Mouse (Mus musculus) limb, embryonic 15.5 days (tissue): ENCODE data around the gene Skap1. TPM values are rescaled to one million over a fixed set of nuclear protein-coding genes. Genes with fewer than 3 reads are reported as not detected.

ENCODE experiments used
- ATAC-seq: fragments of 200-750 bp; cut with Nextera tagmentation; 2 replicates; pipeline ENCODE4 v1.8.0; 2017; ENCODE audit warnings: low read depth, moderate TSS enrichment; ENCODE audit not compliant: insufficient number of reproducible peaks, low FRiP score, low TSS enrichment
- H3K27ac ChIP-seq: fragments of 300-500 bp; sonication (generic); 2 replicates; pipeline ENCODE4 v1.5.1; 2015; ENCODE audit warnings: moderate library complexity, mild to moderate bottlenecking, inconsistent platforms
- H3K27me3 ChIP-seq: fragments of 300-500 bp; sonication (generic); 2 replicates; pipeline ENCODE4 v1.6.1; 2015; ENCODE audit warnings: inconsistent platforms
- H3K36me3 ChIP-seq: fragments of 300-500 bp; sonication (generic); 2 replicates; pipeline ENCODE4 v1.6.1; 2015; ENCODE audit warnings: inconsistent platforms
- H3K4me1 ChIP-seq: fragments of 300-500 bp; sonication (generic); 2 replicates; pipeline ENCODE4 v1.6.1; 2015; ENCODE audit warnings: inconsistent platforms
- H3K4me2 ChIP-seq: fragments of 300-500 bp; sonication (generic); 2 replicates; pipeline ENCODE4 v1.6.1; 2015; ENCODE audit warnings: mild to moderate bottlenecking, inconsistent platforms
- H3K4me3 ChIP-seq: fragments of 300-500 bp; sonication (generic); 2 replicates; pipeline ENCODE4 v1.5.1; 2015; ENCODE audit warnings: mild to moderate bottlenecking, inconsistent platforms
- H3K9ac ChIP-seq: fragments of 300-500 bp; sonication (generic); 2 replicates; pipeline ENCODE4 v1.6.1; 2015; ENCODE audit warnings: inconsistent platforms
- H3K9me3 ChIP-seq: fragments of 300-500 bp; sonication (generic); 2 replicates; pipeline ENCODE4 v1.6.1; 2016; ENCODE audit warnings: inconsistent platforms
- WGBS: fragments of 180-500 bp; shearing (Covaris S2); methylation state at CpG from one replicate; pipeline ENCODE4 v1.1.7; 2015; 5-methylcytosine and 5-hydroxymethylcytosine counted together
- polyA plus RNA-seq: library from polyadenylated mRNA; unstranded; fragments of >200 nt; fragmentation: Nextera tagmentation; extraction: Ambion mirVana; gene quantifications from 2 replicates; pipeline ENCODE4 v1.2.1, GENCODE M21; 2015

The Skap1 gene
- polyA plus RNA-seq, 1 experiment from 2014 or later, result 2.7 TPM

GRCm38 (mm10) chr11:96741995-96742394 is 277.6 kb downstream of the Skap1 start:
- Histone ChIP-seq H3K4me1 (no peaks in the 10 kb centered on the region), H3K9ac (no peak overlapping the region), H3K36me3 (no peaks in the 10 kb centered on the region), H3K9me3 (no peaks in the 10 kb centered on the region), H3K27me3 (peaks cover 69% of the 10 kb centered on the region), H3K4me2 (no peak overlapping the region), H3K4me3 (no peak overlapping the region), H3K27ac (no peak overlapping the region)
- ATAC-seq, result no peak
- WGBS, result 10% methylated on average over 12 of the region's 12 CpGs

- H3K36me3 ChIP-seq, result no peaks in the 10 kb centered on the region
- no peak overlapping the region for H3K27ac ChIP-seq
- no peak overlapping the region for H3K4me3 ChIP-seq
- no peak for ATAC-seq
- no peaks in the 10 kb centered on the region for H3K9me3 ChIP-seq
- H3K4me2 ChIP-seq, result no peak overlapping the region
- peaks cover 65% of the 10 kb centered on the region for H3K27me3 ChIP-seq
- no peak overlapping the region for H3K9ac ChIP-seq
- H3K4me1 ChIP-seq, result no peaks in the 10 kb centered on the region
- 44% methylated on average over 11 of the region's 11 CpGs for WGBS
These were observed 278.6 kb downstream of the Skap1 start for GRCm38 (mm10) chr11:96743000-96743399.

GRCm38 (mm10) chr11:96743891-96744290 is 279.5 kb downstream of the Skap1 start:
- ATAC-seq, result no peak

GRCm38 (mm10) chr11:96746648-96747047 is 282.3 kb downstream of the Skap1 start:
- H3K4me3 ChIP-seq, result no peak overlapping the region
- H3K27ac ChIP-seq, result no peak overlapping the region
- 59% methylated on average over 6 of the region's 6 CpGs for WGBS
- H3K9ac ChIP-seq, result no peak overlapping the region
- H3K27me3 ChIP-seq, result peaks cover 38% of the 10 kb centered on the region
- no peaks in the 10 kb centered on the region for H3K4me1 ChIP-seq
- H3K36me3 ChIP-seq, result no peaks in the 10 kb centered on the region
- no peak for ATAC-seq
- H3K4me2 ChIP-seq, result no peak overlapping the region
- no peaks in the 10 kb centered on the region for H3K9me3 ChIP-seq

More at GRCm38 (mm10) chr11:96743891-96744290, 279.5 kb downstream of the Skap1 start:
- 73% methylated on average over 4 of the region's 4 CpGs for WGBS
- Histone ChIP-seq H3K9ac (no peak overlapping the region), H3K27me3 (peaks cover 59% of the 10 kb centered on the region), H3K4me3 (no peak overlapping the region), H3K4me1 (no peaks in the 10 kb centered on the region), H3K9me3 (no peaks in the 10 kb centered on the region), H3K4me2 (no peak overlapping the region), H3K27ac (no peak overlapping the region), H3K36me3 (no peaks in the 10 kb centered on the region)

DNA sequence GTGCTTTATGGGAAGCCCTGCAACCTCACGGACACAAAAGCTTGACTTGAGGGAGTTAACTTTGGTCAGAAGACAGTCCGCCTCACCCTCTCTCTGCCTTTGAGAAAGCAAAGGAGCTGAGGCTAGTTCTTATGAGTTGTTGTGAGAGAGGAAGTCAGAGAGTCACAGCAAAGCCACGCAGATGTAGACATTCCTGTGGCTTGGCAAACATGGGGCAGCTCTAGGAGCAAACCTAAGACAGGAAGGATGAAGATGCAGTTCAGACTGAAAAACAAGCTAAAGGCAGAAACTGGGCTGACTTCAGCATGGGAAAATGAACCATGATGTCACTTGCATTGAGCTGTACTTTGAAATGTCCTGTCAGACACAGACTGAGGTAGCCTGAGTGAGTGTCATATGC is 283.2 kb downstream of the Skap1 start:
- H3K9ac ChIP-seq, result no peak overlapping the region
- H3K4me1 ChIP-seq, result no peaks in the 10 kb centered on the region
- peaks cover 29% of the 10 kb centered on the region for H3K27me3 ChIP-seq
- no peak overlapping the region for H3K4me3 ChIP-seq
- no peak overlapping the region for H3K27ac ChIP-seq
- no peak overlapping the region for H3K4me2 ChIP-seq
- no peaks in the 10 kb centered on the region for H3K9me3 ChIP-seq
- 39% methylated on average over 3 of the region's 3 CpGs for WGBS
- no peak for ATAC-seq
- no peaks in the 10 kb centered on the region for H3K36me3 ChIP-seq

GRCm38 (mm10) chr11:96755298-96755697 is 290.9 kb downstream of the Skap1 start:
- 93% methylated on average over 2 of the region's 2 CpGs for WGBS
- peaks cover 5% of the 10 kb centered on the region; the same call in 1 of the 2 replicates for H3K27me3 ChIP-seq
- no peaks in the 10 kb centered on the region for H3K4me1 ChIP-seq
- no peaks in the 10 kb centered on the region for H3K36me3 ChIP-seq
- ATAC-seq, result no peak
- H3K9ac ChIP-seq, result no peak overlapping the region
- H3K9me3 ChIP-seq, result no peaks in the 10 kb centered on the region
- H3K4me2 ChIP-seq, result no peak overlapping the region
- H3K4me3 ChIP-seq, result no peak overlapping the region
- no peak overlapping the region for H3K27ac ChIP-seq

- peaks cover 5% of the 10 kb centered on the region; the same call in 1 of the 2 replicates for H3K27me3 ChIP-seq
- H3K4me2 ChIP-seq, result no peak overlapping the region
- H3K36me3 ChIP-seq, result no peaks in the 10 kb centered on the region
- ATAC-seq, result no peak
- 47% methylated on average over 4 of the region's 4 CpGs for WGBS
- no peaks in the 10 kb centered on the region for H3K4me1 ChIP-seq
- H3K27ac ChIP-seq, result no peak overlapping the region
- H3K4me3 ChIP-seq, result no peak overlapping the region
- H3K9me3 ChIP-seq, result no peaks in the 10 kb centered on the region
- no peak overlapping the region for H3K9ac ChIP-seq
These were observed 293.0 kb downstream of the Skap1 start for GRCm38 (mm10) chr11:96757421-96757820.

- Histone ChIP-seq H3K4me2 (no peak overlapping the region), H3K27me3 (peaks cover 5% of the 10 kb centered on the region; the same call in 1 of the 2 replicates), H3K4me1 (no peaks in the 10 kb centered on the region), H3K9me3 (no peaks in the 10 kb centered on the region), H3K27ac (no peak overlapping the region), H3K4me3 (no peak overlapping the region), H3K36me3 (no peaks in the 10 kb centered on the region), H3K9ac (no peak overlapping the region)
- no peak for ATAC-seq
- WGBS, result 58% methylated on average over 5 of the region's 5 CpGs
These were observed 294.0 kb downstream of the Skap1 start for GRCm38 (mm10) chr11:96758402-96758801.

- Histone ChIP-seq H3K9me3 (no peaks in the 10 kb centered on the region), H3K4me3 (no peak overlapping the region), H3K4me1 (no peaks in the 10 kb centered on the region), H3K9ac (no peak overlapping the region), H3K27me3 (peaks cover 5% of the 10 kb centered on the region; the same call in 1 of the 2 replicates), H3K36me3 (no peaks in the 10 kb centered on the region), H3K4me2 (no peak overlapping the region), H3K27ac (no peak overlapping the region)
- 52% methylated on average over 3 of the region's 3 CpGs for WGBS
- ATAC-seq, result no peak
These were observed 295.6 kb downstream of the Skap1 start for GRCm38 (mm10) chr11:96760042-96760441.

DNA sequence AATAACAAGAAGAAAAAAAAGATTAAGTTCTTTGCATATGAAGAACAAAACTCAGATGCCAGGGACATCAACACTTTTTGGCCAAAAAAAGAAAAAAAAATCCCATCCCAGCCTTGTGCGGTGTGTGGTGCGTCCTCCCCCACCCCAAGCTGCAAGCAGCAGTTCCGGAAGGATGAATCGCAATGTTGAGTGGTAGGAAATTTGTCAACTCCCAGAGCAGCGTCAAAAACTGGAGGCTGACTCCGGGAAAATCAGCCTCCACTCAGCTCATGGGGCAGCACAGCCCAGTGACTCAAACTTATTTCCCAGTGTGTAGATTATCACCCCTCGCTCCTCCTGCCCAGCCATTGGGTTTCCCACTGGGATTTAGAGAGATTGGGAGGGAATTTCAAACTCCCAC is 297.6 kb downstream of the Skap1 start:
- H3K27me3 ChIP-seq, result peaks cover 5% of the 10 kb centered on the region; the same call in 1 of the 2 replicates
- no peak for ATAC-seq
- WGBS, result 68% methylated on average over 7 of the region's 7 CpGs
- no peak overlapping the region for H3K27ac ChIP-seq
- no peak overlapping the region for H3K4me2 ChIP-seq
- no peaks in the 10 kb centered on the region for H3K9me3 ChIP-seq
- H3K4me3 ChIP-seq, result no peak overlapping the region
- no peak overlapping the region for H3K9ac ChIP-seq
- no peaks in the 10 kb centered on the region for H3K36me3 ChIP-seq
- H3K4me1 ChIP-seq, result no peaks in the 10 kb centered on the region

- WGBS, result 48% methylated on average over 15 of the region's 15 CpGs
- H3K4me1 ChIP-seq, result 0 out of 2 replicates have a peak, but pooled peaks cover 1% of the 10 kb centered on the region
- H3K4me3 ChIP-seq, result no peak overlapping the region
- no peak for ATAC-seq
- no peaks in the 10 kb centered on the region for H3K9me3 ChIP-seq
- H3K27ac ChIP-seq, result no peak overlapping the region
- no peak overlapping the region for H3K9ac ChIP-seq
- H3K27me3 ChIP-seq, result peaks cover 5% of the 10 kb centered on the region; the same call in 1 of the 2 replicates
- no peak overlapping the region for H3K4me2 ChIP-seq
- peaks cover 3% of the 10 kb centered on the region for H3K36me3 ChIP-seq
These were observed 298.5 kb downstream of the Skap1 start for GRCm38 (mm10) chr11:96762742-96763470.

GRCm38 (mm10) chr11:96764511-96765350 is 300.3 kb downstream of the Skap1 start:
- Histone ChIP-seq H3K36me3 (peaks cover 21% of the 10 kb centered on the region), H3K9ac (no peak overlapping the region), H3K9me3 (no peaks in the 10 kb centered on the region), H3K27ac (no peak overlapping the region), H3K4me1 (peaks cover 3% of the 10 kb centered on the region; the same call in 1 of the 2 replicates), H3K4me3 (no peak overlapping the region), H3K4me2 (no peak overlapping the region), H3K27me3 (no peaks in the 10 kb centered on the region)
- 43% methylated on average over 13 of the region's 13 CpGs for WGBS
- no peak for ATAC-seq
